20 mouse cellular contexts compared by ENCODE assay signal in the genomic region with DNA sequence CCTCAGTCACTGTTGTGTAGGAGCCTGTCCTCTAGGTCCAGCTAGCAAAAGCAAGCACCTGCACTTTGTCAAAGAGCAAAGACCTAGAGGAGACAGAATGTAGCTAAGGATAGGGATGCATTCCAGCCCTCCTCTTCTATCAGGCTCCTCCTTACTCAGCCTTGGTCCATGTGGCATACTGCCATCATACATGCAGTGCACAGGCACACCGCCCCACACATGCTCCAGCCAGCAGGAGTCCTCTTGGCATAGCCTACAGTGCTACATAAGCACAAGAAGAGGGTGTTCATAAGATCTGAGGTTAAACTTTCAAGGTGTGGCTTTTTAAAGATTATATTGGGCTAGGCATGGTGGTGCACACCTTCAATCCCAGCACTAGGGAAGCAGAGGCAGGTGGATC.
"Had no signal": no experiment of that assay in that cellular context is flagged by ENCODE, and none has a peak within 500 bp of the region (broad histone marks: within the 10 kb centered on the region; RNA-seq: fewer than 3 reads in every experiment).

No protein-coding gene starts in this region.

- H3K4me2 ChIP-seq: lung, embryonic 14.5 days; midbrain, embryonic 12.5 days; neural tube, embryonic 13.5 days; neural tube, embryonic 15.5 days; stomach, embryonic 15.5 days had no signal

- H3K27ac ChIP-seq: midbrain, embryonic 10.5 days; midbrain, embryonic 12.5 days; neural tube, embryonic 13.5 days; neural tube, embryonic 15.5 days; stomach, embryonic 15.5 days had no signal

- DNase-seq: liver, postnatal 0 days; lung, embryonic 14.5 days; lung, postnatal 10 days; lung, postnatal 4 days; midbrain, embryonic 14.5 days; retina, postnatal 1 day; right cerebral cortex, adult 18-20 months; right cerebral cortex, postnatal 25 days; right cerebral cortex, postnatal 4 days; spleen, adult 18-20 months; thymus, adult 18-20 months; thymus, postnatal 14 days; thymus, postnatal 36 days had no signal

- H3K4me3 ChIP-seq: midbrain, embryonic 10.5 days; midbrain, embryonic 12.5 days; myocyte; neural tube, embryonic 13.5 days; neural tube, embryonic 15.5 days; stomach, embryonic 15.5 days had no signal

- H3K9ac ChIP-seq: liver, postnatal 0 days; lung, embryonic 14.5 days; midbrain, embryonic 12.5 days; neural tube, embryonic 13.5 days; neural tube, embryonic 15.5 days; stomach, embryonic 15.5 days had no signal

- H3K9me3 ChIP-seq: midbrain, embryonic 10.5 days; midbrain, embryonic 12.5 days; neural tube, embryonic 13.5 days; neural tube, embryonic 15.5 days; stomach, embryonic 15.5 days had no signal

- ATAC-seq: liver, postnatal 0 days; midbrain, embryonic 16.5 days had no signal

- H3K36me3 ChIP-seq: midbrain, embryonic 10.5 days; midbrain, embryonic 12.5 days; neural tube, embryonic 13.5 days; neural tube, embryonic 15.5 days; stomach, embryonic 15.5 days had no signal

- H3K4me1 ChIP-seq: midbrain, embryonic 10.5 days; midbrain, embryonic 12.5 days; neural tube, embryonic 13.5 days; stomach, embryonic 15.5 days had no signal

- H3K27me3 ChIP-seq: neural tube, embryonic 13.5 days; neural tube, embryonic 15.5 days; stomach, embryonic 15.5 days had no signal
